Mouse (Mus musculus) liver, adult 2 months (tissue): ENCODE measurements around the gene Atm.

Experiments
- CTCF ChIP-seq: fragments of 200-500 bp; IDR thresholded peaks from 2 replicates; pipeline ENCODE4 v1.5.1; 2011; ENCODE audit warnings: low read depth, low read length, control low read depth
- POLR2A ChIP-seq: fragments of 200-500 bp; IDR thresholded peaks from 2 replicates; pipeline ENCODE4 v1.6.1; 2011; ENCODE audit warnings: low read length, control low read depth; ENCODE audit not compliant: insufficient read depth; ENCODE audit errors: extremely low read depth

DNA sequence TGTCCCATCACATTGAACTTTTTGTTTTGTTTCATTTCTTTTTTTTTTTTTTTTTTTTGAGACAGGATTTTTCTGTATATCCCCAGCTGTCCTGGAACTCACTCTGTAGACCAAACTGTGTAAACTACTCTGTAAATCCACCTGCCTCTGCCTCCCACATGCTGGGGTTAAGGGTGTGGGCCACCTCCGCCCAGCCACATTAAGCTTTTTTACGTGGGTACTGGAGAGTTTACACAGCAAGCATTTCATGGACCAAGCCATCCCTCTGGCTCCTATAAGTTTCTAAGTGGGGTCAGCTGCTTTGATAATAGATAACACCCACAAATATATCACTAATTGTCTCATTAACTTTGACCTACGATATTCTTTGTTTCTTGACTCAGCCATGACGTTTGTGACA lies 128.0 kb downstream of the Atm start:
- TF ChIP-seq CTCF (no peak), POLR2A (no peak)
